Mouse (Mus musculus) embryonic facial prominence, embryonic 11.5 days (tissue): ENCODE measurements around the gene Prr19. TPM values are rescaled to one million over a fixed set of nuclear protein-coding genes. Genes with fewer than 3 reads are reported as not detected.

ENCODE experiments used
- ATAC-seq: fragments of 200-750 bp; cut with Nextera tagmentation; replicated peaks from 2 replicates; pipeline ENCODE4 v1.8.0; 2017; ENCODE audit warnings: low read depth; ENCODE audit not compliant: insufficient number of reproducible peaks, low FRiP score, low TSS enrichment
- DNase-seq: peaks from one replicate; pipeline ENCODE4 v3.0.0-alpha.2; 2015; ENCODE audit warnings: low spot score
- H3K27ac ChIP-seq: fragments of 300-500 bp; sonication (generic); replicated peaks from 2 replicates; pipeline ENCODE4 v1.5.1; 2014; ENCODE audit warnings: mild to moderate bottlenecking, low read depth, low read length, control low read depth
- H3K27me3 ChIP-seq: fragments of 300-500 bp; sonication (generic); 2 replicates; pipeline ENCODE4 v1.6.1; 2014; ENCODE audit warnings: mild to moderate bottlenecking, low read length, moderate library complexity, mixed read lengths; ENCODE audit not compliant: control insufficient read depth, insufficient read depth
- H3K36me3 ChIP-seq: fragments of 300-500 bp; sonication (generic); replicated peaks from 2 replicates; pipeline ENCODE4 v1.6.1; 2014; ENCODE audit warnings: low read depth, mild to moderate bottlenecking, low read length, moderate library complexity, mixed read lengths; ENCODE audit not compliant: control insufficient read depth, insufficient read depth
- H3K4me1 ChIP-seq: fragments of 300-500 bp; sonication (generic); 2 replicates; pipeline ENCODE4 v1.6.1; 2014; ENCODE audit warnings: low read length, mixed read lengths; ENCODE audit not compliant: control insufficient read depth, insufficient read depth
- H3K4me2 ChIP-seq: fragments of 300-500 bp; sonication (generic); 2 replicates; pipeline ENCODE4 v1.6.1; 2014; ENCODE audit warnings: low read depth, mild to moderate bottlenecking, control low read depth, low read length, moderate library complexity
- H3K4me3 ChIP-seq: fragments of 300-500 bp; sonication (generic); 2 replicates; pipeline ENCODE4 v1.5.1; 2014; ENCODE audit warnings: low read depth, low read length, control low read depth
- H3K9ac ChIP-seq: fragments of 300-500 bp; sonication (generic); replicated peaks from 2 replicates; pipeline ENCODE4 v1.6.1; 2014; ENCODE audit warnings: mild to moderate bottlenecking, control low read depth, low read length
- H3K9me3 ChIP-seq: fragments of 300-500 bp; sonication (generic); replicated peaks from 2 replicates; pipeline ENCODE4 v1.6.1; 2016; ENCODE audit warnings: mild to moderate bottlenecking, low read length, inconsistent platforms, mixed read lengths; ENCODE audit not compliant: control insufficient read depth
- WGBS: fragments of 180-500 bp; shearing (Covaris S2); extraction: QIAGEN DNeasy Blood & Tissue Kit; methylation state at CpG from one replicate; pipeline ENCODE4 v1.1.7; 2014; 5-methylcytosine and 5-hydroxymethylcytosine counted together
- polyA plus RNA-seq: library from polyadenylated mRNA; unstranded; fragments of >200 nt; fragmentation: Nextera tagmentation; extraction: Ambion mirVana; gene quantifications from 2 replicates; pipeline ENCODE4 v1.2.1, GENCODE M21; 2014

The Prr19 gene
- polyA plus RNA-seq, 1 experiment from 2014 or later: 1.6 TPM

DNA sequence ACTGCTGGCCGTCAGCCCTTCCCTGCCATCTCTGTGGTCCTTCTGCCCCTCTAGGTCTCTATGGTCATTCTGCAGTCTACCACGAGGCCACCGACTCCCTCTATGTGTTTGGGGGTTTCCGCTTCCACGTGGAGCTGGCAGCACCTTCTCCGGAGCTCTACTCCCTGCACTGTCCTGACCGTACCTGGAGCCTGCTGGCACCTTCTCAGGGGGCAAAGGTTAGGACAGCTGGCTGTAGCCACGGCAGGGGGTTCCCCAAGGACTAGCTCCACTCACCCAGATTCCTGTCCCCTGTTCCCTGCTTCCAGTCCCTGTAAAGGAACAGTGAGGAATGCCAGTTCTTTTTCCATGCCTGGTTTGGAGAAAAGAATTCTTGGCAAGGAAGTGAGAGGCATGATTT, 47.6 kb downstream of the Prr19 start:
- H3K9me3 ChIP-seq: no peaks in the 10 kb centered on the region
- no peak overlapping the region for H3K4me2 ChIP-seq
- 81% methylated on average over 8 of the region's 8 CpGs for WGBS
- DNase-seq: no peak
- no peaks in the 10 kb centered on the region for H3K4me1 ChIP-seq
- H3K9ac ChIP-seq: no peak overlapping the region
- no peak overlapping the region for H3K4me3 ChIP-seq
- H3K27ac ChIP-seq: no peak overlapping the region
- peaks cover 16% of the 10 kb centered on the region for H3K36me3 ChIP-seq
- ATAC-seq: no peak
- no peaks in the 10 kb centered on the region for H3K27me3 ChIP-seq

Other genes with a start within 250 kb of the Prr19 start
- gene Grik5, start 229.1 kb upstream of the Prr19 start, polyA plus RNA-seq: 5.7 and 7.5 TPM in 2 replicates
- gene Zfp574, start 228.8 kb upstream of the Prr19 start, polyA plus RNA-seq: 17.2 and 22.0 TPM in 2 replicates
- gene Pou2f2, start 121.7 kb upstream of the Prr19 start, polyA plus RNA-seq: 4.2 and 9.8 TPM in 2 replicates
- 7.7 and 7.9 TPM in 2 replicates for gene Dedd2, start 80.8 kb upstream of the Prr19 start, polyA plus RNA-seq
- 2.5 and 3.5 TPM in 2 replicates for gene Zfp526, start 80.0 kb upstream of the Prr19 start, polyA plus RNA-seq
- gene Gsk3a, start 63.6 kb upstream of the Prr19 start, polyA plus RNA-seq: 12.6 and 15.7 TPM in 2 replicates
- gene Erf, start 50.6 kb upstream of the Prr19 start, polyA plus RNA-seq: 19.4 and 22.6 TPM in 2 replicates
- 26.6 and 27.0 TPM in 2 replicates for gene Cic, start 33.7 kb upstream of the Prr19 start, polyA plus RNA-seq
- 287 and 312 TPM in 2 replicates for gene Pafah1b3, start 3.4 kb upstream of the Prr19 start, polyA plus RNA-seq
- gene Tmem145, start 4.7 kb downstream of the Prr19 start, polyA plus RNA-seq: 0.91 and 1.3 TPM in 2 replicates
- gene Megf8, start 15.8 kb downstream of the Prr19 start, polyA plus RNA-seq: 8.7 and 10.8 TPM in 2 replicates
- 0.60 TPM in 1 of 2 replicates, not detected in the other for gene Cnfn, start 68.3 kb downstream of the Prr19 start, polyA plus RNA-seq
- gene Lipe, start 97.3 kb downstream of the Prr19 start, polyA plus RNA-seq: 2.9 and 3.6 TPM in 2 replicates
- gene Cxcl17, start 111.5 kb downstream of the Prr19 start, polyA plus RNA-seq: not detected in 2 replicates
- 1.1 and 1.3 TPM in 2 replicates for gene Ceacam1, start 176.2 kb downstream of the Prr19 start, polyA plus RNA-seq
- not detected in 2 replicates for gene Ceacam2, start 238.4 kb downstream of the Prr19 start, polyA plus RNA-seq